Mouse (Mus musculus) midbrain, embryonic 14.5 days (tissue): Measurements from ENCODE around the gene Gm28710. TPM values are rescaled to one million over a fixed set of nuclear protein-coding genes. Genes with fewer than 3 reads are reported as not detected.

Experiments used
- ATAC-seq: fragments of 200-750 bp; cut with Nextera tagmentation; 2 replicates; pipeline ENCODE4 v1.8.0; 2017; ENCODE audit warnings: moderate number of reproducible peaks, moderate library complexity; ENCODE audit not compliant: low FRiP score, low TSS enrichment
- DNase-seq: peaks from one replicate; pipeline ENCODE4 v3.0.0-alpha.2; 2015
- H3K27ac ChIP-seq: fragments of 300-500 bp; sonication (generic); replicated peaks from 2 replicates; pipeline ENCODE4 v1.5.1; 2014; ENCODE audit warnings: mild to moderate bottlenecking, low read depth, low read length, moderate library complexity
- H3K27me3 ChIP-seq: fragments of 300-500 bp; sonication (generic); 2 replicates; pipeline ENCODE4 v1.6.1; 2014; ENCODE audit warnings: low read length, control low read depth, mixed read lengths; ENCODE audit not compliant: control insufficient read depth, insufficient read depth
- H3K36me3 ChIP-seq: fragments of 300-500 bp; sonication (generic); 2 replicates; pipeline ENCODE4 v1.6.1; 2014; ENCODE audit warnings: low read length, control low read depth; ENCODE audit not compliant: control insufficient read depth, insufficient read depth
- H3K4me1 ChIP-seq: fragments of 300-500 bp; sonication (generic); 2 replicates; pipeline ENCODE4 v1.6.1; 2014; ENCODE audit warnings: mild to moderate bottlenecking, antibody characterized with exemption, low read length, control low read depth; ENCODE audit not compliant: control insufficient read depth, insufficient read depth
- H3K4me2 ChIP-seq: fragments of 300-500 bp; sonication (generic); 2 replicates; pipeline ENCODE4 v1.6.1; 2014; ENCODE audit warnings: mild to moderate bottlenecking, low read length, moderate library complexity
- H3K4me3 ChIP-seq: fragments of 300-500 bp; sonication (generic); replicated peaks from 2 replicates; pipeline ENCODE4 v1.5.1; 2014; ENCODE audit warnings: low read depth, low read length
- H3K9ac ChIP-seq: fragments of 300-500 bp; sonication (generic); replicated peaks from 2 replicates; pipeline ENCODE4 v1.6.1; 2014; ENCODE audit warnings: mild to moderate bottlenecking, low read length, moderate library complexity
- H3K9me3 ChIP-seq: fragments of 300-500 bp; sonication (generic); 2 replicates; pipeline ENCODE4 v1.6.1; 2016; ENCODE audit warnings: low read length, control low read depth, mixed read lengths; ENCODE audit not compliant: control insufficient read depth
- WGBS: fragments of 180-500 bp; shearing (Covaris S2); extraction: QIAGEN DNeasy Blood & Tissue Kit; methylation state at CpG from one replicate; pipeline ENCODE4 v1.1.7; 2014; 5-methylcytosine and 5-hydroxymethylcytosine counted together
- polyA plus RNA-seq: library from polyadenylated mRNA; unstranded; fragments of >200 nt; fragmentation: Nextera tagmentation; extraction: Ambion mirVana; gene quantifications from 2 replicates; pipeline ENCODE4 v1.2.1, GENCODE M21; 2014

The Gm28710 gene
- polyA plus RNA-seq, 1 experiment from 2014 or later = not detected

DNA sequence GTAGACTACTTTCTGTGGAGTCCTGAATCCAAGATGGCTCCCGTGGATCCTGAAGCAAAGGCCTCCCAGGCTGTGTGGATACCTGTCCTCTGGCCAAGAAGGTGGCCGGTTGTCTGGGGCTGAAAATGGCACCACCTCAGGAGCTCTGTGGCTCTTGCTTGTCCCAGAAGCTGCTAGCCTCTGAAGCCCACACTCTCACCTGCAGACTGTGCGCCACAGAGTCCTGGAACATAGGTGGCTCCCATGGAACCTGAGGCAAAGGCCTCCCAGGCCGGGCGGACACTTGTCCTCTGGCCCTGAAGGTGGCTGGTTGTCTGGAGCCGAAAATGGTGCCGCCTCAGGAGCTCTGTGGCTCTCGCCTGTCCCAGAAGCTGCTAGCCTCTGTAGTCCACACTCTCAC lies 128.2 kb downstream of the Gm28710 start:
- ATAC-seq = no peak
- WGBS = 91% methylated on average over 8 of the region's 8 CpGs
- H3K9me3 ChIP-seq = no peaks in the 10 kb centered on the region
- no peak overlapping the region for H3K4me3 ChIP-seq
- no peaks in the 10 kb centered on the region for H3K27me3 ChIP-seq
- H3K4me2 ChIP-seq = no peak overlapping the region
- H3K4me1 ChIP-seq = no peaks in the 10 kb centered on the region
- H3K36me3 ChIP-seq = no peaks in the 10 kb centered on the region
- H3K27ac ChIP-seq = no peak overlapping the region
- DNase-seq = no peak
- no peak overlapping the region for H3K9ac ChIP-seq

DNA sequence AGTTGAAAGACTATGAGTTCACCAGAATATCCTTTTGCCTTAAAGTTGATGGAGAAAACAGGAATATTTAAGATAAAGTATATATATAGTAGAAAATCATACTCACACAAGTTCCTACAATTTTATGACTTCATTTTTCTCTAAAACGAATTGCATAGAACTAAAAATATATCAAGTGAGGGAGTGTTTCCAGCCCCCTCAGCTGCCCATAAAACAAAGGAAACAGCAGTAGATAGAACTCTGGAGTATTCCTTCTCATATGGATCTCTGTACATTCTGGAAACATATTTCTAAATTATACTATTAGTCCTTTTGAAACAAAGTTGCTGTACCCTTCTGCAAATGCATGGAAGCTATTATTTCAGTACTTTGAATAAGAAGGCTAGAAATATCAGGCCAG lies 130.9 kb downstream of the Gm28710 start:
- DNase-seq (no peak), ATAC-seq (no peak)
- Histone ChIP-seq H3K4me2 (no peak overlapping the region), H3K27ac (no peak overlapping the region), H3K9me3 (no peaks in the 10 kb centered on the region), H3K27me3 (no peaks in the 10 kb centered on the region), H3K9ac (no peak overlapping the region), H3K36me3 (no peaks in the 10 kb centered on the region), H3K4me1 (no peaks in the 10 kb centered on the region), H3K4me3 (no peak overlapping the region)
- 76% methylated on average over 1 of the region's 1 CpGs for WGBS

Other genes with a start within 250 kb of the Gm28710 start
- gene Hgf, start 238.3 kb upstream of the Gm28710 start, polyA plus RNA-seq = 0.12 and 0.35 TPM in 2 replicates